Mouse (Mus musculus): ENCODE data around the gene Ccnl1. TPM values are rescaled to one million over a fixed set of nuclear protein-coding genes. Genes with fewer than 3 reads are reported as not detected.

The Ccnl1 gene
- total and polyA plus RNA-seq, 3 experiments, result 16.7 to 18.1 (median 17.8) TPM

DNA sequence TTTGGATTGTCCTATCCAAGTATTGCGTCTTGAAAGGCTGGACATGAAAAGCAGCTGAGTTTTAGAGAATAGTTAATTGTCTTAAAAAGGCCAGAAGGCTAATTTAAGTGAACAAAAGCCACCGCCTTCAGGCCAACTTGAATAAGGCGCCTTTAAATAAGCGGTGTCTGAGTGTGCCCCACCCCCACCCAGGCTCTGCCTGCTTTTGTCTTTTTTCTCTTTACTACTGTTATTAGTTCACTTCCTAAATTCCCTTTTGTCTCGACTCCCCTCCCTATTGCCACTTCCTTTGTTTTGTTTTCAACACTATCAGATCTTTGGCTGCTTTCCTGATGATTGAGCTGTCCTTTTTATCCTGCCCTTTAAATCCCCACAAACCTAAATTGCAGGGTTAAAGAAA is 17.3 kb upstream of the Ccnl1 start:
- Histone ChIP-seq H3K4me3 (peak overlapping the region; percentile 55), H3K9ac (ENCODE audit: low read depth, low read length) (peak overlapping the region; percentile 31; the same call in 1 of the 2 replicates), H3K27me3 (ENCODE audit: control insufficient read depth, insufficient read depth, low read length) (no peaks in the 10 kb centered on the region), H3K4me1 (ENCODE audit: control insufficient read depth, insufficient read depth, low read length) (peaks cover 2% of the 10 kb centered on the region; the same call in 1 of the 2 replicates), H3K27ac (peak overlapping the region; percentile 96), H3K79me2 (replicated peaks; ENCODE audit: control insufficient read depth, insufficient read depth, low read length) (no peaks in the 10 kb centered on the region), H3K36me3 (ENCODE audit: control insufficient read depth, insufficient read depth, low read length) (no peaks in the 10 kb centered on the region; the same call in 1 of the 2 replicates)
- DNase-seq, result peak; percentile 46 to 58
- WGBS, result 5% methylated on average over 5 of the region's 5 CpGs
- intact Hi-C loops (cut with DNase I), result no loop called here
- TF ChIP-seq EP300 (IDR thresholded peaks at IDR 0.05; ENCODE audit: insufficient read depth, low read depth, low read length) (0 out of 2 replicates have a peak, but pooled peaks have one; percentile 18), CTCF (IDR thresholded peaks at IDR 0.05) (peak; percentile 51), POLR2A (IDR thresholded peaks at IDR 0.05; ENCODE audit: insufficient read depth, low read depth, low read length) (no peak)

DNA sequence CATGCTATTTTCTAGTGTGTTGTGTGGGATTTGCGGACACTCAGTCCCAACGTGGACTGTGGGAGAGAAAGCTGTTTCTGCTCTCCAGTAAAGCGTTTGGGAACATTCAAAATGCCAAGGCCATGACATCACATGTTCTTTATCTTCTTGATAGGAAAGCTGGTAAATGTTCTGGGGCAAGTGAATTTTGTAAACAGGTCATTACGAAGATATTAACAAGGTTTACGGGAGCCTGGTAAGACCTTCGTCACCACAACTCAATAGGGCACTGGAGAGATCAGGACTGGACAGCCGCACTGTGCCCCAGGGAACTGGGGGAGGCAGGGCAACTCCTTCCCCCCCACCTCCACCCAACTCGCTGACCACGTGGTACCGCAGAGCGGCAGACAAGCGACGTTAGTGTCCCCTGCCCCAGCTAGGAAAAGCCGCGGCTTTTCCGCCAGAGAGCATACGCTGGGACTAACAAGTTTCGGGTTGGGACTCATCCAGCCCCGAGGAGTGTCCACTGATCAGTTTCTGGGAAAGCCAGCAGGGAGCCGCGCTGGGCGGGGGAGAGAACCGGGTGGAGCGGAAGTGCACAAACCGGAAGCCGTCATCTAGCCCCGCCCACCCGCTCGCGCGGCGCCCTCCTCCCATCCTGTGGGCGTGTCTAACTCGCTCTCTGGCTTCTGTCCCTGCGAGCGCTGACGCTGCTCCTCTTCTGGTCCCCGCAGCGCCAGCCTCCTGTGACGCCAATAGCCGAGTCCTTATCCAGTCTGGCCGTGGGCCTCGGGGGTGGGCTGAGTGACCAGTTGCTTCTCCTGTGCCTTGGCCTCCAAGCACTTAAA is 16.4 kb upstream of the Ccnl1 start:
- peak overlapping the region; percentile 96 for H3K27ac ChIP-seq
- peaks cover 2% of the 10 kb centered on the region; the same call in 1 of the 2 replicates for H3K4me1 ChIP-seq (ENCODE audit: control insufficient read depth, insufficient read depth, low read length)
- no peaks in the 10 kb centered on the region; the same call in 1 of the 2 replicates for H3K36me3 ChIP-seq (ENCODE audit: control insufficient read depth, insufficient read depth, low read length)
- intact Hi-C loops (cut with DNase I), result loop anchor here (1.0 to 5.0 kb wide), 2 partner anchors 16 to 317 kb away; partner anchors contain the start of gene Ccnl1
- H3K9ac ChIP-seq (ENCODE audit: low read depth, low read length), result peak overlapping the region; percentile 68
- H3K79me2 ChIP-seq (replicated peaks; ENCODE audit: control insufficient read depth, insufficient read depth, low read length), result no peaks in the 10 kb centered on the region
- H3K27me3 ChIP-seq (ENCODE audit: control insufficient read depth, insufficient read depth, low read length), result no peaks in the 10 kb centered on the region
- WGBS, result under 1% methylated on average over 42 of the region's 43 CpGs
- DNase-seq, result peak; percentile 99
- TF ChIP-seq POLR2A (IDR thresholded peaks at IDR 0.05; ENCODE audit: insufficient read depth, low read depth, low read length) (peak; percentile 94), EP300 (IDR thresholded peaks at IDR 0.05; ENCODE audit: insufficient read depth, low read depth, low read length) (no peak)
- H3K4me3 ChIP-seq, result peak overlapping the region; percentile 55

DNA sequence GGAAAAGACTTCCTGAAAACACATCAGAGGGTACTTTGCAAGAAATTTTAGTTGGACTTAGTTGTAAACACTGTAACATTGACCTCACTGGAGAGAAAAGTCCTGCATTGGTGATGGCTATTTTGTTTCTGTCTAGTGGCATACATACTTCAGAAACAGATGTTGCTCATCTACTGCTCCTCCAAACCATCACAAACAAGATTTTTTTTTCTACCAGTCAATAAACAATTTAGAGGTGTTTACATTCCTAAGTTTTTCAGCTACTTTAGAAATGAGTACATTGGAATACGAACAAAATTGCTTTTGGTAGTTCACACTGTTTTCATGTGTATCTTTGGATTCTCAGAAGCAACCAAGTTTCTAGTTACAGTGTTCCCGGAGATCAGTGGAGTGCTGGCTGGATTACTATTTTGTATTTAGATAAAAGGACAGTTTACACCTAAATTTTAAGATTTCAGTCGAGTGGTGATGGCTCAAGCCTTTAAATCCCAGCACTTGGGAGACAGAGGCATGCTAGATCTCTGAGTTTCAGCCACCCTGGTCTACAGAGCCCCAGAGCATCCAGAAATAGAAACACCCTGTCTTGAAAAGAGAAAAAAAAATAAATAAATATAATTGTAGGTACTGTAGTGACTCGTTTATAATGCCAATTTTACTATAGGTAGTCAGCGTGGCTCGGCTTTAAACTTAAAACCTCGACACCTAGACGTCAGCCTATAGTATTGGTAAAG is 15.6 kb upstream of the Ccnl1 start:
- Histone ChIP-seq H3K4me3 (peak overlapping the region; percentile 55), H3K79me2 (replicated peaks; ENCODE audit: control insufficient read depth, insufficient read depth, low read length) (no peaks in the 10 kb centered on the region), H3K27me3 (ENCODE audit: control insufficient read depth, insufficient read depth, low read length) (no peaks in the 10 kb centered on the region), H3K4me1 (ENCODE audit: control insufficient read depth, insufficient read depth, low read length) (peaks cover 2% of the 10 kb centered on the region; the same call in 1 of the 2 replicates), H3K27ac (peak overlapping the region; percentile 96), H3K36me3 (ENCODE audit: control insufficient read depth, insufficient read depth, low read length) (no peaks in the 10 kb centered on the region; the same call in 1 of the 2 replicates), H3K9ac (ENCODE audit: low read depth, low read length) (peak overlapping the region; percentile 68)
- TF ChIP-seq EP300 (IDR thresholded peaks at IDR 0.05; ENCODE audit: insufficient read depth, low read depth, low read length) (no peak), CTCF (IDR thresholded peaks at IDR 0.05) (no peak), POLR2A (IDR thresholded peaks at IDR 0.05; ENCODE audit: insufficient read depth, low read depth, low read length) (no peak)
- 15% methylated on average over 8 of the region's 8 CpGs for WGBS
- intact Hi-C loops (cut with DNase I), result loop anchor here (1.0 to 5.0 kb wide), 2 partner anchors 15 to 316 kb away; partner anchors contain the start of gene Ccnl1
- DNase-seq, result no peak

DNA sequence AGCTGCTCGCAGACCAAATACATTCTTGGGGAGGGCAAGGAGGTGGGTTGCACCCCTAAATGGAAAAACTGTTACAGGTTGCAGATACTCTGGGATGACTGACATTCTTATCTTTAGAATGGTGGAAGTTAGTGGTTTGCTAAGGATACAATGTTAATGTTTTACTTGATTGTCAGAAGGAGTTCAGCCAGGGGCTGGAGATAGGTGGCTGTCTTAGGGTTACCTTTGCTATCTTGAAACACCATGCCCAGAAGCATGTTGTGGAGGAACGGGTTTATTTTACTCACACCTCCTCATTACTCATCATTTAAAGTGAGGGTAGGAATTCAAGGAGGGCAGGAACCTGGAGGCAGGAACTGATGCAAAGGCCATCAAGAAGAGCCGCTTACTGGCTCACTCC is 11.1 kb upstream of the Ccnl1 start:
- no peaks in the 10 kb centered on the region for H3K79me2 ChIP-seq (replicated peaks; ENCODE audit: control insufficient read depth, insufficient read depth, low read length)
- no peaks in the 10 kb centered on the region for H3K27me3 ChIP-seq (ENCODE audit: control insufficient read depth, insufficient read depth, low read length)
- DNase-seq, result no peak
- TF ChIP-seq CTCF (IDR thresholded peaks at IDR 0.05) (no peak), POLR2A (IDR thresholded peaks at IDR 0.05; ENCODE audit: insufficient read depth, low read depth, low read length) (no peak), EP300 (IDR thresholded peaks at IDR 0.05; ENCODE audit: insufficient read depth, low read depth, low read length) (no peak)
- intact Hi-C loops (cut with DNase I), result no loop called here
- peaks cover 2% of the 10 kb centered on the region; the same call in 1 of the 2 replicates for H3K4me1 ChIP-seq (ENCODE audit: control insufficient read depth, insufficient read depth, low read length)
- WGBS, result 92% methylated on average over 3 of the region's 3 CpGs
- no peak overlapping the region for H3K9ac ChIP-seq (ENCODE audit: low read depth, low read length)
- H3K36me3 ChIP-seq (ENCODE audit: control insufficient read depth, insufficient read depth, low read length), result no peaks in the 10 kb centered on the region; the same call in 1 of the 2 replicates
- H3K4me3 ChIP-seq, result no peak overlapping the region
- no peak overlapping the region for H3K27ac ChIP-seq

DNA sequence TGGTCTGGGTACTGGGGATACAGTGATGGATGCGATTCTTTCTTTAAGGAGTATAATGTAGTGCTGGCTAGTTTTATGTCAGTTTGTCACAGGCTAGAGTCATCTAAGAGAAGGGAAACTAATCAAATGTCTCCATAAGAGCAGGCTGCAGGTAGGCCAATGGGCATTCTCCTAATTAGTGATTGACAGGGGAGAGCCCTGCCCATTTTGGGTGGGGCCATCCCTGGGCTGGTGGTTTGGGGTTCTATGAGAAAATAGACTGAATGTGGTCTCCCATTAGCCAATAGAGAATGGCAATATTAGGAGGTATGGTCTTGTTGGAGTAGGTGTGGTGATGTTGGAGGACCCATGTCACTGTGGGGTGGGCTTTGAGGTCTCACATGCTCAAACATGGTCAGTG is 8.3 kb upstream of the Ccnl1 start:
- TF ChIP-seq EP300 (IDR thresholded peaks at IDR 0.05; ENCODE audit: insufficient read depth, low read depth, low read length) (no peak), POLR2A (IDR thresholded peaks at IDR 0.05; ENCODE audit: insufficient read depth, low read depth, low read length) (no peak), CTCF (IDR thresholded peaks at IDR 0.05) (no peak)
- 98% methylated on average over 1 of the region's 1 CpGs for WGBS

More for the DNA sequence above, 8.3 kb upstream of the Ccnl1 start:
- Histone ChIP-seq H3K27me3 (ENCODE audit: control insufficient read depth, insufficient read depth, low read length) (no peaks in the 10 kb centered on the region), H3K4me1 (ENCODE audit: control insufficient read depth, insufficient read depth, low read length) (no peaks in the 10 kb centered on the region), H3K9ac (ENCODE audit: low read depth, low read length) (no peak overlapping the region), H3K36me3 (ENCODE audit: control insufficient read depth, insufficient read depth, low read length) (no peaks in the 10 kb centered on the region), H3K4me3 (no peak overlapping the region), H3K27ac (no peak overlapping the region), H3K79me2 (replicated peaks; ENCODE audit: control insufficient read depth, insufficient read depth, low read length) (no peaks in the 10 kb centered on the region)
- intact Hi-C loops (cut with DNase I), result no loop called here
- DNase-seq, result no peak

Data from heart, adult 2 months (tissue).